Mouse (Mus musculus) heart, postnatal 0 days (tissue): ENCODE data around the gene Tyro3.

ENCODE experiments used
- CTCF ChIP-seq: IDR thresholded peaks from 2 replicates; pipeline ENCODE4 v1.5.1; 2016; ENCODE audit warnings: antibody characterized with exemption, control low read depth, low read depth
- EP300 ChIP-seq: IDR thresholded peaks from 2 replicates; pipeline ENCODE4 v1.6.1; 2016; ENCODE audit warnings: antibody characterized with exemption, low read depth

GRCm38 (mm10) chr2:119834231-119834630, 36.7 kb downstream of the Tyro3 start:
- TF ChIP-seq CTCF (no peak), EP300 (no peak)
